Mouse (Mus musculus) inflammation-experienced regulatory T-cells (primary cell): ENCODE measurements around the gene Zc3hav1. TPM values are rescaled to one million over a fixed set of nuclear protein-coding genes. Genes with fewer than 3 reads are reported as not detected.

Source experiments
- polyA plus RNA-seq, 2 experiments: library from polyadenylated mRNA; unstranded; fragments of 100-300 nt; shearing (Covaris generic); gene quantifications; one replicate each; pipeline ENCODE4 v1.2.1; 2017

The Zc3hav1 gene
- polyA plus RNA-seq: 10 to 100 TPM; 94.3 to 95.8 TPM

DNA sequence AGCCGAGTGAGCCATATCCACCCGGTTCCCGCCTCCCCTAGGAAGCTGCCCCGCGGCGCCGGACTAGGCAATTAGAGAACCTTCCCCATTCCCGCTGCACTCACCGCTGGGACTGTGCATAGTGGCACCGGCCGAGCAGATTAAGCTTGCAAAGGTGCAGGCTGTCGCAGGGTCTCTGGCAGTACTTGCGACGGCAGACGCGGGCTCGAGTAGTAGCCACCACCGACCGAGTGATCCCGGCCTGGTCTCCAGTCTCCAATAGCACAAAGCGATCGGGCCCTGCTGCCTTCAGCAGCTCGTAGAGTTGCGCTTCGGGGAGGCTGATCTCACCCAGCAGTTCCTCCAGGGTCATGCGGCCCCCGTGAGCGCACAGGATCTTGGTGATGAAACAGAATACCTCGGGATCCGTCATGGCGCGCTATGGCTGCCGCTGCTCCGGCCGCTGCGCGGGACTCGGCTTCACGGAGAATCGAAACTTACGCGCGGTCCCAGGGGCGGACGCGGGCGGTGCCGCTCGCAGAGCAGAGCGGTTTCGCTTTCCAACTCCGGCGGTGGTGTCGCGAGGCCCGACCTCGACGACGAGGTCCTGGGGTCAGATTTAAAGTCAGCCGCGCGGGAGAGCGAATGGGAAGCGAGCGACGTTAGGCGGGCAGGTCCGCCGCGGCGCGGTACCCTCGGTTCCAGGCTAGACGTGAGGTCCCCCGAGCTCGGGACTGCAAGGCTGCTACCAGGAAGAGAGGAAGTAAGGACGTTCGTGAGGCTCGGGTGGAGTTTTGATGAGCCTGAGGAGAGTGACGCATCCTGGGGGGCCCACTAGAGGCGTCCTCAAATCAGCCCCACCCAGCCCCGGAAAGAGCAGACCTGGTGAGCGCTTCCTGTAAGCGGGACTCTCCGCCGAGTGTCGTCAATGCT lies at the start of gene Zc3hav1:
Gene Zc3hav1, minus strand, starts transcription at position 793 of the 912 bp plus-strand sequence.

DNA sequence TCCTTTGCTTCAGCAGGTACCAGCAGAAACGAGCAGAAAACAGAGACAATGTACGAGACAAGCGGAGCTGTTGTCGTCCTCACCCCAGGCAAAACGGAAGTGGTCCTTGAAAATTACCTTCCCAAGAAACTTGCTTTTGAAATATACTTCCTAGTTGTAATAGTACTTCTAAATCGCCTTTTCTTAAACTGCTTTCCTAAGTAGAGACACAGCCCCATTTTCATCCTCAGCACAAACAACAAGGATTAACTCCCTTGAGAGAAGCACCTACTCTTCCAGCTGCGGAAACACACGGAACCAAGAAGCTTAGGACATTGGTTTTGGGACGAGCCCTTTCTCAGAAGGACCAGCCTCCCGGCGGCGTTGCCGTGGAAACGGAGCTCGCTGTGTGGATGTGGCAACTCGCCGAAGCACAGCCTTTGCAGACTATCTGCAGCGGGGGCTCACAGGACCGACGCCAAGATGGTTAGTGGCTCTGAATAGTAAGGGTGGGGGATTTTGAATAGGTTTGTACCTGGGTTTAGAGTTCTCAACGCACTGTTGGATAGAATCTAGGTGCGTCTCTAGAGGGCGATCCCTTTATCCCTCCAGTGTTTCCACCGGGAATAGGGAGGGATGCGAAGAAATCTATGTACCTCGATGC lies 26.8 kb upstream of the Zc3hav1 start, which contains the start of gene Ttc26:
Gene Ttc26, plus strand, starts transcription at position 341 of the 643 bp plus-strand sequence.

DNA sequence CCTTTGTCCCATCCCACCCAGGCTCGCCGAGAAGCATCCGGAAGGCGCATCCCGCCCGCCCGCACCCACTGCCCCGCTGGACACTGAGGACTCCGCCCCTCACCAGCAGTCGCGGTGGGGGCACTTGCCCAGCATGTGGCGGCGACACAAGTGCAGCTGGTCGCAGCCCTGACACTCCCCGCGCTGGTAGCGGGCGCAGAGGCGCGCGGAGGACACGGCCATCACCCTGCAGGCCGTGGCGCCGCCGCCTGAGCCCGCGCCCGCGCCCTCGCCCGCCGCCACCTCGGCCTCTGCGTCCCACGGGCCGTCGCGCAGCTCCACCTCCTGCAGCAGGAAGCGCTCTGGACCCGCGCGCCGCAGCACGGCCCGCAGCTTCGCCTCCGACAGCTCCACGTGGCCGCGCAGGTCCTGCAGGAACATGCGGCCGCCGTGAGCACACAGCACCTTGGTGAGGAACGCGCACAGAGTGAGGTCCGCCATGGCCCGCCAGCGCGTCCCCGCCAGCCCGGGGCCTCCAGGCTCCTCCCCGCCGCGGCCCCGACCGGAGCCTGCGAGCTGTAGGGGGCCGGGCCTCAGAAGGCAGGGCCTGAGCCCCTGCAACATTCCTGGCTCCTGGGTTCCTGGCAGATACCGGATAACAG lies 55.5 kb downstream of the Zc3hav1 start, which contains the start of gene Zc3hav1l:
Gene Zc3hav1l, minus strand, starts transcription at position 499 of the 641 bp plus-strand sequence.

Other genes starting within 250 kb of the Zc3hav1 start
- not detected for gene Tmem213, start 245.3 kb downstream of the Zc3hav1 start, polyA plus RNA-seq
- 1 to 10 TPM in 1 of 2 experiments, under 1 TPM in 1; 0.36 to 1.9 TPM for gene Atp6v0a4, start 230.0 kb downstream of the Zc3hav1 start, polyA plus RNA-seq
- under 1 TPM; 0.25 to 0.78 TPM for gene D630045J12Rik, start 100.6 kb downstream of the Zc3hav1 start, polyA plus RNA-seq
- 1 to 10 TPM in 1 of 2 experiments, under 1 TPM in 1; 0.42 to 3.8 TPM for gene Zc3hav1l, start 55.3 kb downstream of the Zc3hav1 start, polyA plus RNA-seq
- 1 to 10 TPM in 1 of 2 experiments, under 1 TPM in 1; 0.47 to 5.5 TPM for gene Ttc26, start 26.9 kb upstream of the Zc3hav1 start, polyA plus RNA-seq
- gene Ubn2, start 79.3 kb upstream of the Zc3hav1 start, polyA plus RNA-seq: 10 to 100 TPM; 26.6 to 30.4 TPM
- 10 to 100 TPM; 43.4 to 53.3 TPM for gene Fmc1, start 178.9 kb upstream of the Zc3hav1 start, polyA plus RNA-seq
- gene Luc7l2, start 196.7 kb upstream of the Zc3hav1 start, polyA plus RNA-seq: 10 to 100 TPM; 34.1 to 50.1 TPM